Mouse (Mus musculus) megakaryocyte, embryonic 14.5 days (primary cell): ENCODE data around the gene Mzf1.

Source experiments
- FLI1 ChIP-seq: IDR thresholded peaks from 2 replicates; pipeline ENCODE4 v1.6.1; 2012; ENCODE audit warnings: low read length, inconsistent platforms, mixed read lengths
- GATA1 ChIP-seq: IDR thresholded peaks from 3 replicates; pipeline ENCODE4 v1.6.1; 2012; ENCODE audit warnings: mixed read lengths, low read length, inconsistent platforms, borderline replicate concordance

- no peak for TF ChIP-seq GATA1
- TF ChIP-seq FLI1: no peak
Measured at GRCm38 (mm10) chr7:13031069-13031468, 23.5 kb downstream of the Mzf1 start.
